Mouse (Mus musculus): ENCODE data around the gene Fxn. TPM values are rescaled to one million over a fixed set of nuclear protein-coding genes. Genes with fewer than 3 reads are reported as not detected.

Gene Fxn
- polyA plus RNA-seq, 1 experiment from 2014 or later: 45.9 TPM

DNA sequence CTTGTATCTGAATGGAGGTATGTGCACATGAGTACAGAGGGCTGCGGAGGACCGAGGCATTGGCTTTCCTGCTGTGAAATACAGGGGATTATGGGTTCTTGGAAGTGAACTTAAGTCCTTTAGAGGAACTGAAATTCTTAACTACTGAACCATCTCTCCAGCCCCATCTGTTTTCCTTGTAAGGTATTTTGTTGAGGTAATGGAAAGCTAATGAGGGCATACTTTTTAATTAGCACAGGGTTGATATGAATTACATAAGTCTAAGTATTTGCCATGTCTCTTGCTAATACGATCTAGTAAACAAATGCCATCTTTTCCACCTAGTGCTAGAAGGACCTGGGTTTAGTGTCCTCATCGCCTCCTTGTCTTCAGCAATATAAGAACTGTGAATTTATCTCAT lies 34.8 kb upstream of the Fxn start:
- no peak for ATAC-seq (ENCODE audit: insufficient read depth)
- no peaks in the 10 kb centered on the region for H3K36me3 ChIP-seq (replicated peaks)
- no peaks in the 10 kb centered on the region for H3K27me3 ChIP-seq
- no peak overlapping the region for H3K4me2 ChIP-seq
- H3K4me3 ChIP-seq (replicated peaks): no peak overlapping the region
- no peaks in the 10 kb centered on the region for H3K9me3 ChIP-seq (replicated peaks)
- H3K27ac ChIP-seq (replicated peaks): no peak overlapping the region
- no peak overlapping the region for H3K9ac ChIP-seq
- H3K4me1 ChIP-seq (replicated peaks): no peaks in the 10 kb centered on the region
- WGBS (ENCODE audit: insufficient replicate concordance): 82% methylated on average over 4 of the region's 4 CpGs

DNA sequence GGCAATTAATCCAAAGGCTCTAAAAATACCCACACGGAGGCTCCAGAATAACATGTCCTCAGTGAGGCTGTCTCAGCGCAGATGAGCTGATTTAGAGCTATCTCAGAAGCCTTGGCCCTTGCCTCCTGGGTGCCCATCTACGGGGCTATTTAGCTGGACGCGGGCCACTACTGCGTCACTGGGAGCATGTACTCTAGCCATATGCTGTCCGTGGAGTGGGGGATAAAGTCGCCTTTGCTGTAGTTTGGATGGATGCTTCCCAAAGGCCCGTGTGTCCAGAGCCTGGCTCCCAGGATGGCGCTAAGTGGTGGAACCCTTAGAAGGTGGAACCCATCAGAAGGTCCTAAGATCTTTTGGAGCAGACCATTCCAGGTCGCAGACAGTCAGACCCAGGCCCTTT lies 34.3 kb upstream of the Fxn start:
- H3K4me1 ChIP-seq (replicated peaks): no peaks in the 10 kb centered on the region
- WGBS (ENCODE audit: insufficient replicate concordance): 84% methylated on average over 11 of the region's 11 CpGs
- H3K9ac ChIP-seq: no peak overlapping the region
- H3K9me3 ChIP-seq (replicated peaks): no peaks in the 10 kb centered on the region
- no peaks in the 10 kb centered on the region for H3K27me3 ChIP-seq
- no peak overlapping the region for H3K4me3 ChIP-seq (replicated peaks)
- H3K4me2 ChIP-seq: no peak overlapping the region
- no peak for ATAC-seq (ENCODE audit: insufficient read depth)
- H3K36me3 ChIP-seq (replicated peaks): no peaks in the 10 kb centered on the region
- H3K27ac ChIP-seq (replicated peaks): no peak overlapping the region

DNA sequence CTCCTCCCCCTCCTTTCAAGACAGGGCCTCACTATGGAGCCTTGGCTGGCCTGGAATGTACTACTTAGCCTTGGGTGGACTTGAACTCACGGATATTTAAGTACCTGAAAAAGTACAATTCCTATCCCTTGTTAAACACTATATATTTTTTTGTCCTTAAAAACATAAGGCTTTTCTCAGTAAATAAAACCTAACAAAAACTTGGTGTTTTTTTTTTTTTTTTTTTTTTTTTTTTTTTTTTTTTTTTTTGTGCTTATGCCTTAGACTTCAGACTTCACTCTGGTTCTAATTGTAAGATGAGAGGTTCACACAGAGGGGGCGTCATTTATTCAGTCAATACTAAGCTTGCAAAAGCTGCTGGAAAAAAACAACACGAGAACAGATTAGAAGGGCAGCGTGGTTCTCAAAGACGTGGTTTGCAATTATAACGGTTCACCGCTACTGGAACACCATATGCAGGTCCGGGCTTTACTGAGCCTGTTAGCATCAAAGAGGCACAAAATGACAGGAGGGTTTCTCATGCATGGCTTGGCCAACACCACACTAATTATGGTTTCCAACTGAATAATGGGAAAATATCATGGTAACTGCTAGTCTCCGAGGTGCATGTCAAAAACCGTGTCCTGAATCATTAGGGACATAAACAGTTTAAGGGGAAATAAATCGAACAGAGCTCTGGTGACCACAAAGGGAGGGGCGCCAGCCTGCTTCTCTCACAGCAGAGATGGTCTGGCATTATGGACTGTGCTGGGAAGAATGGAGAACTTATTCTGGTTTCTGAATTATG lies 32.3 kb upstream of the Fxn start:
- Histone ChIP-seq H3K4me1 (replicated peaks) (no peaks in the 10 kb centered on the region), H3K36me3 (replicated peaks) (no peaks in the 10 kb centered on the region), H3K9me3 (replicated peaks) (no peaks in the 10 kb centered on the region), H3K4me2 (no peak overlapping the region), H3K4me3 (replicated peaks) (no peak overlapping the region), H3K27ac (replicated peaks) (no peak overlapping the region), H3K9ac (no peak overlapping the region), H3K27me3 (no peaks in the 10 kb centered on the region)
- ATAC-seq (ENCODE audit: insufficient read depth): no peak
- 73% methylated on average over 12 of the region's 12 CpGs for WGBS (ENCODE audit: insufficient replicate concordance)

DNA sequence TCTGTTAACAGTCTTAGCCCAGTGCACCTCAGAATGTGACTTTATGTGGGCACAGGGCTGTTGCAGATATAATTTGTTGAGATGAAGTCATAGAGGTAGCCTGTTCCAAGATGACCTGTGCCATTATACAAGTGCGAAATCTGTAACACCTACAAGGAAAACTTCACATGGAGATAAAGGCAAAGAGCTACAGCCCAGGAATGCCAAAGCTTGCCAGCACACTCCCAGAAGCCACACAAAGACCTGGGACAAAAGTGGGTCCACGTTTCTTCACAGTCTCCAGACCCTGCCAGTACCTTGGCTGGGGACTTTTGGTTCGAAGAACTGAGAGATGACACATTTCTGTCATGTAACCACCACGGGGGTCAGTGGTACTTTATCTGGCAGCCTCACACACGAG lies 31.6 kb upstream of the Fxn start:
- Histone ChIP-seq H3K4me2 (no peak overlapping the region), H3K9me3 (replicated peaks) (no peaks in the 10 kb centered on the region), H3K4me1 (replicated peaks) (no peaks in the 10 kb centered on the region), H3K4me3 (replicated peaks) (no peak overlapping the region), H3K36me3 (replicated peaks) (no peaks in the 10 kb centered on the region), H3K9ac (no peak overlapping the region), H3K27ac (replicated peaks) (no peak overlapping the region), H3K27me3 (no peaks in the 10 kb centered on the region)
- 59% methylated on average over 5 of the region's 5 CpGs for WGBS (ENCODE audit: insufficient replicate concordance)
- no peak for ATAC-seq (ENCODE audit: insufficient read depth)

DNA sequence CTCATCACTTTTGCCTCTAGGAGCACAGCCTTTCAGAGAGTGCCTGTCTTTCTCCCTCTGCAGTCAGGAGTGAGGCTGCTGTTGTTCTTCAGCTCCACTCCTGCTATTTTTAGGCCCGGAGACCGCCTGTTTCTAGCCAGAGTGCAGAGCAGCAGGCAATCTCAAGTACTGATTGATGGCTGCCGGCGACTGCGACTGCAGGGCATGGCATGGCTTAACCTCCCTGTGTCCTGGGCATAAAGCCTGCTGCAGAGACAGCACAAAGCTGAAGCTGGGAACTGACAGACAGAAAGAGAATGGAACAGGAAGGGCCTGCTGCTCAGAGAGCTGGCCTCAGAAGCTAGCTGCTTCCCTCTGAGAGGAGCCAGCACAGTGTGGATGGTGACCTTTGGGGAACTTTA lies 27.9 kb upstream of the Fxn start:
- no peaks in the 10 kb centered on the region for H3K27me3 ChIP-seq
- H3K36me3 ChIP-seq (replicated peaks): no peaks in the 10 kb centered on the region
- H3K4me1 ChIP-seq (replicated peaks): no peaks in the 10 kb centered on the region
- H3K9ac ChIP-seq: no peak overlapping the region
- ATAC-seq (ENCODE audit: insufficient read depth): no peak
- H3K4me2 ChIP-seq: no peak overlapping the region
- H3K9me3 ChIP-seq (replicated peaks): no peaks in the 10 kb centered on the region
- no peak overlapping the region for H3K27ac ChIP-seq (replicated peaks)
- WGBS (ENCODE audit: insufficient replicate concordance): 31% methylated on average over 5 of the region's 5 CpGs
- H3K4me3 ChIP-seq (replicated peaks): no peak overlapping the region

DNA sequence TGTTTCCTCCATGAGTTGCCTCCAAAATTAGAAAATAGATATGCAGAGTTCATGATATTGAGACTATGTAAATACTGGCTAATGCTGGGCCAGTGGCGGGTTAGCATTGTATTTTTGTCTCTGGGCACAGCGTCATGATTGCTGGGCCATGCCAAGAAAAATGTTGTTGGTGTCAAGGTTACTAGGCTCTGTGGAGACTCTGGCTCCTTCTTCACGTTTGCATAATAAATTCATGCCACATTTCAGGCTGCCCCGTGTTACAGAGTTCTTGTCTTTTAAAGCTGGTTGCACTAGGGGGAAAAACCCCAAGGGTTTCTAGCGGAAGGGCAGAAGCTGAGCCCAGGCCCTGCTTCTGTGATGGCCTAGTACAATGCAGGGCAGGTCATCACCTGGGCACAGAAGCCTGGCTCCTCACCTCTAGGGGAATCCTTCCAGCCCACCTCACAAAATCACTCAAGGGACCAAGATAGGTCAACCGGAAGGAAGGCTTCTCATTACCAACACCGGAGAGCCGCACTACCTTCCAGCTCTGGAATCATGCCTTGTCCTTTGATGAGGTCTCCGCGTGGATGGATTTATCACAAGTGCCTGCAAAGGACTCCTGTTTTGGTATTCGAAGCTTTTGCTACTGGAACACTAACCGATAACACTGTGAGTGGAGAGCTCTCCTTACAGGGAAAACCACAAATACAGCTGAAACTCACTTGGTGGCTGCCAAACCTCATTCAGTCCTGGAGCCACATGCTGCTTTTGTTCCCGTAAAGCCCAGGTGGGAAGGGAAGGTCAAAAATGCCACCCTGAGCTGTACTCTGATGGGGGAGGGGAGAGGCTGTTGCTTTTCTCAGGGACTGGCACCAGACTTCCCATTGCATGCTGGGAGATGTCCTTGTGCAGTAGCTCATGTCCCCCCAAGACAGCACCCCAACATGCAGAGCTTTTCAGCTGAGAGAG lies 27.1 kb upstream of the Fxn start:
- Histone ChIP-seq H3K27me3 (no peaks in the 10 kb centered on the region), H3K4me2 (no peak overlapping the region), H3K36me3 (replicated peaks) (no peaks in the 10 kb centered on the region), H3K4me3 (replicated peaks) (no peak overlapping the region), H3K27ac (replicated peaks) (no peak overlapping the region), H3K9me3 (replicated peaks) (no peaks in the 10 kb centered on the region), H3K9ac (no peak overlapping the region), H3K4me1 (replicated peaks) (no peaks in the 10 kb centered on the region)
- no peak for ATAC-seq (ENCODE audit: insufficient read depth)
- WGBS (ENCODE audit: insufficient replicate concordance): 72% methylated on average over 13 of the region's 13 CpGs

DNA sequence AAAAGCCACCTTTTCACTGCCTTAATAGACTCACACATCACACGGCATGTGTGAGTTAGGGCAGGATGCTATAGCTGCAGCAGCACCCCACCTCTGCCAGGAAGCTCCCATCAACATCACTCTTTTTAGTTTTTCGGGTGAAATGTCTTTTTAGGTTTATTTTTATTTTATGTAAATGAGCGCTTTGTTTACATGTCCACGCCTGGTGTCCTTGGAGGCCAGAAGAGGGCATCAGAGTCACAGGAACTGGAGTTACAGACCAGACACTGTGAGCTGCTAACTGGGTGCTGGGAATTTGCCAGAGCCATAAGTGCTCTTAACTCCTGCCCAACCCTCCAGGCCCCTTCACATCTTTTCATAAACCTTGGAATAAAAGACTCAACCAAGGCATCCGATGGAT lies 25.9 kb upstream of the Fxn start:
- ATAC-seq (ENCODE audit: insufficient read depth): no peak
- no peak overlapping the region for H3K4me3 ChIP-seq (replicated peaks)
- no peak overlapping the region for H3K4me2 ChIP-seq
- H3K27me3 ChIP-seq: no peaks in the 10 kb centered on the region
- H3K9me3 ChIP-seq (replicated peaks): no peaks in the 10 kb centered on the region
- H3K36me3 ChIP-seq (replicated peaks): no peaks in the 10 kb centered on the region
- no peak overlapping the region for H3K27ac ChIP-seq (replicated peaks)
- 80% methylated on average over 5 of the region's 5 CpGs for WGBS (ENCODE audit: insufficient replicate concordance)
- H3K9ac ChIP-seq: no peak overlapping the region
- no peaks in the 10 kb centered on the region for H3K4me1 ChIP-seq (replicated peaks)

DNA sequence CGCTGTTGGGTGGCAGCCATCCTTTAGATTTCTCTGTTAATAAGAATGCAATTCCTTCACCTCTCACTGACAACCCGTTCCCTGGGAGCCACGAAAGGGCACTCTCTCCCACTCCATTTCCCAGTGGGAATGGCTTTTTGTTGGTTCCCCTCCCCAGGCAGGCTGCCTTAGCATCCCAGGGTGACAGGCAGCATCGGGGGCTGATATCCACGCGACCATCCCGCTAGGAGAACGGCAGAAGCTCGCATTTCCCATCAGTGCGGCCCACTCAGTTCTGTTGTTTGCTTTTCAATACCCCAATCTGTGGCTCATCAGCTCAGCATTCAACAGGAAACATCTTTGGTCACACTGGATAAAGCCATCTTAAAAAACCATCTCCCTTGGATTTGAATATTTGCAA lies 21.8 kb upstream of the Fxn start:
- Histone ChIP-seq H3K9me3 (replicated peaks) (no peaks in the 10 kb centered on the region), H3K27ac (replicated peaks) (no peak overlapping the region), H3K4me3 (replicated peaks) (no peak overlapping the region), H3K36me3 (replicated peaks) (no peaks in the 10 kb centered on the region), H3K4me1 (replicated peaks) (no peaks in the 10 kb centered on the region), H3K4me2 (no peak overlapping the region), H3K27me3 (no peaks in the 10 kb centered on the region), H3K9ac (no peak overlapping the region)
- ATAC-seq (ENCODE audit: insufficient read depth): no peak
- WGBS (ENCODE audit: insufficient replicate concordance): 70% methylated on average over 10 of the region's 10 CpGs

DNA sequence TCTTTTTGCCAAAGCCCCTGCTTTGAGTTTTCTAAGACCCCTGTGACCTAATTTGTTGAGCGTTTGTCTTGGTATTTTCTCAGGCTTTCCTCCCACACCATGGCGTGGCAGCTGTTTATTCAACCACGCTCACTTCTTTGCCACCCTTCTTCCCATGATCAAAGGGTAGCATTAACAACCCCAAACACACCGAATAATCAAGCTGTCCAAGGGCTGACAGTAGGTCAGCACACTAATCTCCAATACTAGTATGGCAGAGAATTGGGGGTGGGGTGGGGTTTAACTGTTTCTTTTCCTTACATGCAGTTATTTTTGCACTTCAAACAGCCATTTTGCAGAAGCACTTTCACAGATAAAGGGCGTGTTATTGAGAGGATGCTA lies 21.4 kb upstream of the Fxn start:
- no peaks in the 10 kb centered on the region for H3K4me1 ChIP-seq (replicated peaks)
- H3K27me3 ChIP-seq: no peaks in the 10 kb centered on the region
- H3K9ac ChIP-seq: no peak overlapping the region
- 50% methylated on average over 5 of the region's 5 CpGs for WGBS (ENCODE audit: insufficient replicate concordance)
- no peak overlapping the region for H3K27ac ChIP-seq (replicated peaks)
- H3K4me2 ChIP-seq: no peak overlapping the region
- no peak for ATAC-seq (ENCODE audit: insufficient read depth)
- H3K4me3 ChIP-seq (replicated peaks): no peak overlapping the region
- H3K36me3 ChIP-seq (replicated peaks): no peaks in the 10 kb centered on the region
- H3K9me3 ChIP-seq (replicated peaks): no peaks in the 10 kb centered on the region

DNA sequence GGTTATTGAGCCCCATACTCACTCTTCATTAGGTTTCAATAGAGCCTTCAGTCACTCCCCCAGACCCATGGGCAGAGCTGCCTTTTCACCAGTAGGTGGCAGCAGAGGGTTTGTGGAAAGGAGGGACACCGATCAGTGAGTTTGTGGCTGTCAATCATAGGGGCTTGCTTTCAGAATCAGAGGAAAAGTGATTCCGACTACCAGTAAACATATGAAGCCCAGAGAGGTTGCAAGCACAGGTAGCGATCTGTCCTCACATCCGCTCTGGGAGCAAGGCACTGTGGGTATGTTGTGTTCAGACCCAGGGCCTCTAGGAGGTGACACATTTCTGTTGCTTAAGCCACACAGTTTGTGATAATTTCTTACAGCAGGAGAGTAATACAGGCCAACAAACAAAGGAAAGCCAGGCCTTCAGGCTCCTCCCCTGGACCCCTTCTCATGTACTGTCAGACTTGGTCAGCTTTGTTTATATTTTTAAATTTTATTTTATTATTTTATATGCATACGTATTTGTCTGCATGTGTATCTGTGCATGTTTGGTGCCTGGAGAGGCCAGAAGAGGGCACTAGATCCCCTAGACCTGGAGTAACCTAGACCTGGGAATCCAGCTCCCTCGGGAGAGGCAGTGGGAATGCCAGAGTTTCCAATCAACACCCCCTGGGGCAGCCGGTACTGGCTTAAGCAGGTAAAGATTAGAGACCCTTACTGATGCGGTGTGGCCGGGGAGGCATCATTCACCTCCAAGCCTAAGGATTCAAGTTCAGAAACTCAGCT lies 20.8 kb upstream of the Fxn start:
- Histone ChIP-seq H3K9me3 (replicated peaks) (no peaks in the 10 kb centered on the region), H3K27ac (replicated peaks) (no peak overlapping the region), H3K4me1 (replicated peaks) (no peaks in the 10 kb centered on the region), H3K36me3 (replicated peaks) (no peaks in the 10 kb centered on the region), H3K4me3 (replicated peaks) (0 out of 2 replicates have a peak overlapping the region, but pooled peaks have one; percentile 7), H3K27me3 (no peaks in the 10 kb centered on the region), H3K4me2 (peak overlapping the region; percentile 51), H3K9ac (no peak overlapping the region)
- WGBS (ENCODE audit: insufficient replicate concordance): 15% methylated on average over 9 of the region's 9 CpGs
- ATAC-seq (ENCODE audit: insufficient read depth): peak; percentile 18

DNA sequence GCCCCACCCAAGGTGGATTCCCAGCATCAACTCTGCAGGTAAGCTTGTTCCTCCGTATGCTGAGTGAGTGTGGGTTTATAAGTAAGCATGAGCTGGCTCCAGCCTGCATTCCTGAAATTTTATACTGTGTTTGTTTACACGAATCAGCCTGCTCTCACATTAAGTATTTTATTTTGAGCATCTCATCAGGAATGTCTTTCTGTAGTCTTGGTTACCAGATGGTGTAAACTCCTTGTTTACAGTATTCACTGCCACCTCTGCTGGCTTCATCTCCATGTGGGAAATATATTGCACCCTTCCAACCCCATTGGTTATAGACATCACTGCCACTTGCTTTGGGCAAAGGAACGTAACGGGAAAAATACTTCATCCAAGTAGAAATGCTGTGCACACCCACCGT lies 13.1 kb upstream of the Fxn start:
- ATAC-seq (ENCODE audit: insufficient read depth): no peak
- H3K36me3 ChIP-seq (replicated peaks): no peaks in the 10 kb centered on the region
- no peaks in the 10 kb centered on the region for H3K27me3 ChIP-seq
- no peak overlapping the region for H3K9ac ChIP-seq
- no peak overlapping the region for H3K4me3 ChIP-seq (replicated peaks)
- H3K4me2 ChIP-seq: no peak overlapping the region
- no peaks in the 10 kb centered on the region for H3K4me1 ChIP-seq (replicated peaks)
- no peak overlapping the region for H3K27ac ChIP-seq (replicated peaks)
- H3K9me3 ChIP-seq (replicated peaks): no peaks in the 10 kb centered on the region
- WGBS (ENCODE audit: insufficient replicate concordance): 76% methylated on average over 5 of the region's 5 CpGs
